8 mouse cellular contexts compared by ENCODE assay signal in the genomic region with DNA sequence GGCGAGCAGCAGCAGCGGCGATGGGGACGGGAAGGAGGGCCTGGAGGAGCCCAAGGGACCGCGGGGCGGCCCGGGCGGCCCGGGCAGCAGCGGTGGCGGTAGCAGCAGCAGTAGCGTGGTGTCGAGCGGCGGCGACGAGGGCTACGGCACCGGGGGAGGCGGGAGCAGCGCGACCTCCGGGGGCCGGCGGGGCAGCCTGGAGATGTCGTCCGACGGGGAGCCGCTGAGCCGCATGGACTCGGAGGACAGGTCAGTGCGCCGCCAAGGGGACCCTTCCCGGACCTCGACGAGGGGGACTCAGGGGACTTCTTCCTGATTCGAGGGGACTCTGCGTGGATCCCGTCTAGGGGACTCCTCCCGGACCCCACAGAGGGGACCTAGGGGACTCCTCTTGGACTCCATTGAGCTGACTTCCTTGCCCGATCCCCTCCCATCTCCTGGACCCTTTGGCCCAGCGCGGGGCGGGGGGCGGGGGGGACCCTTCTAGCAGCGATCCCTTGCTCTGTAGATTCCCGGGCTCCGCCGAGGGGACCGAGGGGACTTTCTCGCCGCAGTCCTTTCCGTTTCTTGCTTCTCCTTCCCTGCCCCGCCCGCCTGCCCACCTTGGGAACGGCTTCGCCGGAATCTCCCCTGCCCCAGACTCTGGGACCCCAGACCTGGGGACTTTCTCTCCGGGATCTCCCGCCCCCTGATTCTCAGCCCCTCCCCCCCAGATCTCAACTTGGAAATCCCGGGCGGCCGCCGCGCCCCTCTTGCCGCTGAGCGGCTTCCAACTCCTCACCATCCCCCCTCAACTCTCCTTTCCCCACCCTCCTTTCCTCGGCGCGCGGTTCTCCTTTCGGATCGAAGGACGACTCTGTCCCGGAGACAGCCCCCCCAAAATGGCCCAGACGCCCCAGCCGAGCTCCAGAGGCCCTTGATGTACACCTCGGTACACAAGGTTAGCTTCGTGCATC. TPM values are rescaled to one million over a fixed set of nuclear protein-coding genes. Genes with fewer than 3 reads are reported as not detected.
DNase-seq lines count a peak whose midpoint lies in the region; ATAC-seq and TF ChIP-seq lines count a peak whose summit lies in the region.

No protein-coding gene starts in this region.

- no peak for TF ChIP-seq CTCF in hindbrain, postnatal 0 days (IDR thresholded peaks at IDR 0.05; ENCODE audit: low read depth)

- WGBS in hindbrain, postnatal 0 days: under 1% methylated on average over 55 of the region's 80 CpGs
- under 1% methylated on average over 75 of the region's 80 CpGs for WGBS in neural tube, embryonic 13.5 days

- H3K4me3 ChIP-seq in hindbrain, postnatal 0 days (ENCODE audit: low read length): peak overlapping the region; percentile 91
- peak overlapping the region; percentile 94 for H3K4me3 ChIP-seq in neural tube, embryonic 13.5 days

- H3K9me3 ChIP-seq in hindbrain, postnatal 0 days (ENCODE audit: low read length): no peaks in the 10 kb centered on the region
- H3K9me3 ChIP-seq in neural tube, embryonic 13.5 days: no peaks in the 10 kb centered on the region

- no peaks in the 10 kb centered on the region for H3K27me3 ChIP-seq in hindbrain, postnatal 0 days (ENCODE audit: insufficient read depth, low read length)
- H3K27me3 ChIP-seq in neural tube, embryonic 13.5 days: no peaks in the 10 kb centered on the region; the same call in 1 of the 2 replicates

- H3K9ac ChIP-seq in hindbrain, postnatal 0 days (replicated peaks; ENCODE audit: low read length): peak overlapping the region; percentile 95
- peak overlapping the region; percentile 96 for H3K9ac ChIP-seq in neural tube, embryonic 13.5 days

- H3K4me2 ChIP-seq in hindbrain, postnatal 0 days (ENCODE audit: low read depth, low read length): peak overlapping the region; percentile 73
- H3K4me2 ChIP-seq in neural tube, embryonic 13.5 days: peak overlapping the region; percentile 74

- DNase-seq in layer of hippocampus, postnatal 10 days (ENCODE audit: low spot score in 2 of 2): peak; percentile 49 to 53
- DNase-seq in layer of hippocampus, adult 18-20 months (ENCODE audit: low spot score in 2 of 2): no peak
- peak; percentile 57 to 60 for DNase-seq in cerebellum, postnatal 14 days
- peak; percentile 20 to 22 for DNase-seq in gastrocnemius, adult 8-10 months (ENCODE audit: low spot score in 2 of 2)
- peak; percentile 60 for DNase-seq in hindbrain, postnatal 0 days (ENCODE audit: low spot score)
- peak; percentile 33 to 34 for DNase-seq in lung, adult 18-20 months
- peak; percentile 52 for DNase-seq in thymus, postnatal 0 days (ENCODE audit: low spot score)

- peak; percentile 41 for ATAC-seq in hindbrain, postnatal 0 days
- ATAC-seq in neural tube, embryonic 13.5 days (ENCODE audit: low read depth): peak; percentile 48

- H3K36me3 ChIP-seq in hindbrain, postnatal 0 days (ENCODE audit: insufficient read depth, low read length): no peaks in the 10 kb centered on the region
- no peaks in the 10 kb centered on the region for H3K36me3 ChIP-seq in neural tube, embryonic 13.5 days

- H3K27ac ChIP-seq in hindbrain, postnatal 0 days: peak overlapping the region; percentile 95
- H3K27ac ChIP-seq in neural tube, embryonic 13.5 days (replicated peaks): peak overlapping the region; percentile 98

- H3K4me1 ChIP-seq in hindbrain, postnatal 0 days (ENCODE audit: insufficient read depth, low read length): peaks cover 13% of the 10 kb centered on the region
- H3K4me1 ChIP-seq in neural tube, embryonic 13.5 days (replicated peaks): peaks cover 43% of the 10 kb centered on the region

RNA-seq across cellular contexts. Expression of a gene that starts 1.9 kb away (rescaled TPM):
- 10 to 100 TPM; 45.9 to 47.1 TPM for total RNA-seq in layer of hippocampus, postnatal 10 days (2021)
- 10 to 100 TPM; 55.3 to 64.4 TPM for total RNA-seq in layer of hippocampus, adult 18-20 months (2021)
- total RNA-seq in gastrocnemius, adult 8-10 months (2022): 10 to 100 TPM; 32.0 to 35.5 (median 33.0) TPM
- 29.3 and 30.4 TPM in 2 replicates for total RNA-seq in hindbrain, postnatal 0 days (2014; rRNA removed)
- 5.1 and 5.9 TPM in 2 replicates for polyA plus RNA-seq in hindbrain, postnatal 0 days (2015; fragmentation: Nextera tagmentation; extraction: Ambion mirVana)
- 6.5 and 8.4 TPM in 2 replicates for polyA plus RNA-seq in neural tube, embryonic 13.5 days (2015; fragmentation: Nextera tagmentation; extraction: Ambion mirVana)
- 17.4 and 24.4 TPM in 2 replicates for polyA plus RNA-seq in thymus, postnatal 0 days (2015; fragmentation: Nextera tagmentation; extraction: Ambion mirVana)

Comparison
In these comparisons a context has a peak if more than half of its experiments do, and no peak if none do; other contexts are left out.
1. DNase-seq: peak in layer of hippocampus, postnatal 10 days (2 of 2), cerebellum, postnatal 14 days (2 of 2), gastrocnemius, adult 8-10 months (2 of 2), hindbrain, postnatal 0 days (single experiment), lung, adult 18-20 months (2 of 2) and thymus, postnatal 0 days (single experiment); none in layer of hippocampus, adult 18-20 months (0 of 2).